Mouse (Mus musculus) T-cell, adult 2 months (primary cell): ENCODE results near the gene Gbp2.
"Not testable (repeated sequence)": the region's sequence is repeated elsewhere in the genome, so short reads cannot be mapped to it uniquely, and the experiment has no call there.

Source experiments
- DNase-seq: peaks from one replicate; pipeline ENCODE4 v3.0.0; 2022; ENCODE audit warnings: low spot score

The Gbp2 gene

GRCm38 (mm10) chr3:142620111-142620955 lies at the start of gene Gbp2:
Gbp2 (plus strand) TSS chr3:142620602.
- DNase-seq, result peak; percentile 41

- no peak for DNase-seq
Observed at GRCm38 (mm10) chr3:142570738-142571137, 49.7 kb upstream of the Gbp2 start.

GRCm38 (mm10) chr3:142577108-142577507 lies 43.3 kb upstream of the Gbp2 start:
- no peak for DNase-seq

GRCm38 (mm10) chr3:142578342-142578741 lies 42.1 kb upstream of the Gbp2 start:
- DNase-seq, result no peak

- no peak for DNase-seq
Observed at GRCm38 (mm10) chr3:142583067-142583466, 37.3 kb upstream of the Gbp2 start.

GRCm38 (mm10) chr3:142587386-142587785 lies 33.0 kb upstream of the Gbp2 start:
- peak; percentile 27 for DNase-seq

- no peak for DNase-seq
Observed at GRCm38 (mm10) chr3:142588888-142589287, 31.5 kb upstream of the Gbp2 start.

- DNase-seq, result no peak
Observed at GRCm38 (mm10) chr3:142590431-142591067, 29.9 kb upstream of the Gbp2 start.

- no peak for DNase-seq
Observed at GRCm38 (mm10) chr3:142594547-142594946, 25.9 kb upstream of the Gbp2 start, which contains the start of gene Gbp2b. Gbp2b (plus strand) TSS chr3:142594847.

GRCm38 (mm10) chr3:142597923-142598322 lies 22.5 kb upstream of the Gbp2 start:
- no peak for DNase-seq

GRCm38 (mm10) chr3:142601675-142602074 lies 18.7 kb upstream of the Gbp2 start:
- DNase-seq, result no peak

- no peak for DNase-seq
Observed at GRCm38 (mm10) chr3:142618658-142619057, 1.7 kb upstream of the Gbp2 start.

GRCm38 (mm10) chr3:142619606-142620005 lies 796 bp upstream of the Gbp2 start:
- peak; percentile 36 for DNase-seq

GRCm38 (mm10) chr3:142620956-142621562 lies 657 bp downstream of the Gbp2 start:
- peak; percentile 49 for DNase-seq

- DNase-seq, result no peak
Observed at GRCm38 (mm10) chr3:142630385-142630784, 10.0 kb downstream of the Gbp2 start.

GRCm38 (mm10) chr3:142640201-142640600 lies 19.8 kb downstream of the Gbp2 start:
- DNase-seq, result peak; percentile 32

- peak; percentile 53 for DNase-seq
Observed at GRCm38 (mm10) chr3:142645949-142646348, 25.5 kb downstream of the Gbp2 start.

GRCm38 (mm10) chr3:142647836-142648235 lies 27.4 kb downstream of the Gbp2 start:
- DNase-seq, result not testable (repeated sequence)

- no peak for DNase-seq
Observed at GRCm38 (mm10) chr3:142650205-142650604, 29.8 kb downstream of the Gbp2 start.

- no peak for DNase-seq
Observed at GRCm38 (mm10) chr3:142664723-142665122, 44.3 kb downstream of the Gbp2 start.

- no peak for DNase-seq
Observed at GRCm38 (mm10) chr3:142674607-142675006, 54.2 kb downstream of the Gbp2 start.
